Mouse (Mus musculus) adrenal gland, adult 10 weeks (tissue): Measurements from ENCODE around the gene H2al1d. TPM values are rescaled to one million over a fixed set of nuclear protein-coding genes. Genes with fewer than 3 reads are reported as not detected.

Source experiments
- polyA plus RNA-seq: library from polyadenylated mRNA; stranded (reverse); fragments of 350-450 nt; fragmentation: Illumina TruSeq; extraction: RNeasy Lipid Tissue Mini Kit (QIAGEN cat#74804); gene quantifications from one replicate; pipeline ENCODE4 v1.2.3, GENCODE M21; 2014; ENCODE audit warnings: low read depth, low replicate concordance

H2al1d gene
- polyA plus RNA-seq: not detected

DNA sequence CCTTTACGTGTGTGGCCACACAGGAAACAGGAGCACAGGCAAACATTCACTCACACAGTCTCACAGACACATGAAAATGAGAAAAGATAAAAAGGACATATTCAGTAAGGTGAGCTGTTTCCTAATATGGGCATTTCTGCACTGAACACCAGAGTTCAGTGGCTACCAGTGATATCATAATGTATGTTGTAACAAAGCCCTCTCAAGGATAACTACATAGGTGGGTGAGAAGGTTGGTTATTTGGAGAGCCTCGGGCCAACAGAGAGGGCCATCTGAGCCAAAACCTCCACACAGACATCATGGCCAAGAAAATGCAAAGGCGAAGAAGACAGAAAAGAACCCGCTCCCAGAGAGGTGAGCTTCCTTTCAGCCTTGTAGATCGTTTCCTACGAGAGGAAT is at the start of gene H2al1d:
Gene H2al1d (plus strand): TSS at position 301 of the 400 bp plus-strand sequence.

DNA sequence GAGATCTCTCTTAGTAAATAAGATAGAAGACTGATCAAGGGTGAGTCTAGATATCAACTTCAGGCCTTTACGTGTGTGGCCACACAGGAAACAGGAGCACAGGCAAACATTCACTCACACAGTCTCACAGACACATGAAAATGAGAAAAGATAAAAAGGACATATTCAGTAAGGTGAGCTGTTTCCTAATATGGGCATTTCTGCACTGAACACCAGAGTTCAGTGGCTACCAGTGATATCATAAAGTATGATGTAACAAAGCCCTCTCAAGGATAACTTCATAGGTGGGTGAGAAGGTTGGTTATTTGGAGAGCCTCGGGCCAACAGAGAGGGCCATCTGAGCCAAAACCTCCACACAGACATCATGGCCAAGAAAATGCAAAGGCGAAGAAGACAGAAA is 9.7 kb upstream of the H2al1d start, which contains the start of gene H2al1a:
Gene H2al1a (plus strand): TSS at position 301 of the 400 bp plus-strand sequence.

DNA sequence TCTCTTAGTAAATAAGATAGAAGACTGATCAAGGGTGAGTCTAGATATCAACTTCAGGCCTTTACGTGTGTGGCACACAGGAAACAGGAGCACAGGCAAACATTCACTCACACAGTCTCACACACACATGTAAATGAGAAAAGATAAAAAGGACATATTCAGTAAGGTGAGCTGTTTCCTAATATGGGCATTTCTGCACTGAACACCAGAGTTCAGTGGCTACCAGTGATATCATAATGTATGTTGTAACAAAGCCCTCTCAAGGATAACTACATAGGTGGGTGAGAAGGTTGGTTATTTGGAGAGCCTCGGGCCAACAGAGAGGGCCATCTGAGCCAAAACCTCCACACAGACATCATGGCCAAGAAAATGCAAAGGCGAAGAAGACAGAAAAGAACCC is 6.5 kb upstream of the H2al1d start, which contains the start of gene H2al1b:
Gene H2al1b (plus strand): TSS at position 301 of the 400 bp plus-strand sequence.

DNA sequence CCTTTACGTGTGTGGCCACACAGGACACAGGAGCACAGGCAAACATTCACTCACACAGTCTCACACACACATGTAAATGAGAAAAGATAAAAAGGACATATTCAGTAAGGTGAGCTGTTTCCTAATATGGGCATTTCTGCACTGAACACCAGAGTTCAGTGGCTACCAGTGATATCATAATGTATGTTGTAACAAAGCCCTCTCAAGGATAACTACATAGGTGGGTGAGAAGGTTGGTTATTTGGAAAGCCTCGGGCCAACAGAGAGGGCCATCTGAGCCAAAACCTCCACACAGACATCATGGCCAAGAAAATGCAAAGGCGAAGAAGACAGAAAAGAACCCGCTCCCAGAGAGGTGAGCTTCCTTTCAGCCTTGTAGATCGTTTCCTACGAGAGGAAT is 3.3 kb upstream of the H2al1d start, which contains the start of gene H2al1c:
Gene H2al1c (plus strand): TSS at position 301 of the 400 bp plus-strand sequence.

DNA sequence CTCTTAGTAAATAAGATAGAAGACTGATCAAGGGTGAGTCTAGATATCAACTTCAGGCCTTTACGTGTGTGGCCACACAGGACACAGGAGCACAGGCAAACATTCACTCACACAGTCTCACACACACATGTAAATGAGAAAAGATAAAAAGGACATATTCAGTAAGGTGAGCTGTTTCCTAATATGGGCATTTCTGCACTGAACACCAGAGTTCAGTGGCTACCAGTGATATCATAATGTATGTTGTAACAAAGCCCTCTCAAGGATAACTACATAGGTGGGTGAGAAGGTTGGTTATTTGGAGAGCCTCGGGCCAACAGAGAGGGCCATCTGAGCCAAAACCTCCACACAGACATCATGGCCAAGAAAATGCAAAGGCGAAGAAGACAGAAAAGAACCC is 3.0 kb downstream of the H2al1d start, which contains the start of gene H2al1e:
Gene H2al1e (plus strand): TSS at position 301 of the 400 bp plus-strand sequence.

DNA sequence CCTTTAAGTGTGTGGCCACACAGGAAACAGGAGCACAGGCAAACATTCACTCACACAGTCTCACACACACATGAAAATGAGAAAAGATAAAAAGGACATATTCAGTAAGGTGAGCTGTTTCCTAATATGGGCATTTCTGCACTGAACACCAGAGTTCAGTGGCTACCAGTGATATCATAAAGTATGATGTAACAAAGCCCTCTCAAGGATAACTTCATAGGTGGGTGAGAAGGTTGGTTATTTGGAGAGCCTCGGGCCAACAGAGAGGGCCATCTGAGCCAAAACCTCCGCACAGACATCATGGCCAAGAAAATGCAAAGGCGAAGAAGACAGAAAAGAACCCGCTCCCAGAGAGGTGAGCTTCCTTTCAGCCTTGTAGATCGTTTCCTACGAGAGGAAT is 6.2 kb downstream of the H2al1d start, which contains the start of gene H2al1f:
Gene H2al1f (plus strand): TSS at position 301 of the 400 bp plus-strand sequence.

DNA sequence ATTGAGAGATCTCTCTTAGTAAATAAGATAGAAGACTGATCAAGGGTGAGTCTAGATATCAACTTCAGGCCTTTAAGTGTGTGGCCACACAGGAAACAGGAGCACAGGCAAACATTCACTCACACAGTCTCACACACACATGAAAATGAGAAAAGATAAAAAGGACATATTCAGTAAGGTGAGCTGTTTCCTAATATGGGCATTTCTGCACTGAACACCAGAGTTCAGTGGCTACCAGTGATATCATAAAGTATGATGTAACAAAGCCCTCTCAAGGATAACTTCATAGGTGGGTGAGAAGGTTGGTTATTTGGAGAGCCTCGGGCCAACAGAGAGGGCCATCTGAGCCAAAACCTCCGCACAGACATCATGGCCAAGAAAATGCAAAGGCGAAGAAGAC is 9.3 kb downstream of the H2al1d start, which contains the start of gene H2al1g:
Gene H2al1g (plus strand): TSS at position 301 of the 400 bp plus-strand sequence.

DNA sequence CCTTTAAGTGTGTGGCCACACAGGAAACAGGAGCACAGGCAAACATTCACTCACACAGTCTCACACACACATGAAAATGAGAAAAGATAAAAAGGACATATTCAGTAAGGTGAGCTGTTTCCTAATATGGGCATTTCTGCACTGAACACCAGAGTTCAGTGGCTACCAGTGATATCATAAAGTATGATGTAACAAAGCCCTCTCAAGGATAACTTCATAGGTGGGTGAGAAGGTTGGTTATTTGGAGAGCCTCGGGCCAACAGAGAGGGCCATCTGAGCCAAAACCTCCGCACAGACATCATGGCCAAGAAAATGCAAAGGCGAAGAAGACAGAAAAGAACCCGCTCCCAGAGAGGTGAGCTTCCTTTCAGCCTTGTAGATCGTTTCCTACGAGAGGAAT is 12.6 kb downstream of the H2al1d start, which contains the start of gene H2al1h:
Gene H2al1h (plus strand): TSS at position 301 of the 400 bp plus-strand sequence.

DNA sequence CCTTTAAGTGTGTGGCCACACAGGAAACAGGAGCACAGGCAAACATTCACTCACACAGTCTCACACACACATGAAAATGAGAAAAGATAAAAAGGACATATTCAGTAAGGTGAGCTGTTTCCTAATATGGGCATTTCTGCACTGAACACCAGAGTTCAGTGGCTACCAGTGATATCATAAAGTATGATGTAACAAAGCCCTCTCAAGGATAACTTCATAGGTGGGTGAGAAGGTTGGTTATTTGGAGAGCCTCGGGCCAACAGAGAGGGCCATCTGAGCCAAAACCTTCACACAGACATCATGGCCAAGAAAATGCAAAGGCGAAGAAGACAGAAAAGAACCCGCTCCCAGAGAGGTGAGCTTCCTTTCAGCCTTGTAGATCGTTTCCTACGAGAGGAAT is 15.7 kb downstream of the H2al1d start, which contains the start of gene H2al1i:
Gene H2al1i (plus strand): TSS at position 301 of the 400 bp plus-strand sequence.

DNA sequence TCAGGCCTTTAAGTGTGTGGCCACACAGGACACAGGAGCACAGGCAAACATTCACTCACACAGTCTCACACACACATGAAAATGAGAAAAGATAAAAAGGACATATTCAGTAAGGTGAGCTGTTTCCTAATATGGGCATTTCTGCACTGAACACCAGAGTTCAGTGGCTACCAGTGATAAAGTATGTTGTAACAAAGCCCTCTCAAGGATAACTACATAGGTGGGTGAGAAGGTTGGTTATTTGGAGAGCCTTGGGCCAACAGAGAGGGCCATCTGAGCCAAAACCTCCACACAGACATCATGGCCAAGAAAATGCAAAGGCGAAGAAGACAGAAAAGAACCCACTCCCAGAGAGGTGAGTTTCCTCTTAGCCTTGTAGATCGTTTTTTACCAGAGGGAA is 18.9 kb downstream of the H2al1d start, which contains the start of gene H2al1j:
Gene H2al1j (plus strand): TSS at position 301 of the 400 bp plus-strand sequence.

Other genes with a start within 250 kb of the H2al1d start
- gene H2al1a, start 9.6 kb upstream of the H2al1d start, polyA plus RNA-seq: not detected
- gene H2al1b, start 6.4 kb upstream of the H2al1d start, polyA plus RNA-seq: not detected
- gene H2al1c, start 3.2 kb upstream of the H2al1d start, polyA plus RNA-seq: not detected
- not detected for gene H2al1e, start 3.1 kb downstream of the H2al1d start, polyA plus RNA-seq
- gene H2al1f, start 6.3 kb downstream of the H2al1d start, polyA plus RNA-seq: not detected
- not detected for gene H2al1g, start 9.4 kb downstream of the H2al1d start, polyA plus RNA-seq
- not detected for gene H2al1h, start 12.7 kb downstream of the H2al1d start, polyA plus RNA-seq
- gene H2al1i, start 15.8 kb downstream of the H2al1d start, polyA plus RNA-seq: not detected
- gene H2al1j, start 19.0 kb downstream of the H2al1d start, polyA plus RNA-seq: not detected